ENCODE assay signal across 11 mouse cellular contexts in genomic region chr12:83882503-83882902, GRCm38 (mm10).
DNase-seq lines count a peak whose midpoint lies in the region; ATAC-seq lines count a peak whose summit lies in the region.
"Had no signal": no experiment of that assay in that cellular context is flagged by ENCODE, and none has a peak within 500 bp of the region (broad histone marks: within the 10 kb centered on the region; RNA-seq: fewer than 3 reads in every experiment).

No protein-coding gene starts in this region.

- DNase-seq in frontal cortex, postnatal 25 days (ENCODE audit: low spot score in 2 of 2): no peak
- peak; percentile 73 for DNase-seq in brain, adult 2 months (ENCODE audit: low read depth, low spot score)
- DNase-seq in kidney, postnatal 14 days: peak; percentile 29
- DNase-seq in right cerebral cortex, postnatal 14 days: peak; percentile 22
- DNase-seq in spleen, adult 18-20 months: no peak
- DNase-seq in testis, postnatal 14 days (ENCODE audit: low spot score): no peak
- DNase-seq in ovary, adult 18-20 months (ENCODE audit: low spot score): no peak
- DNase-seq: heart, postnatal 10 days had no signal

- ATAC-seq in frontal cortex, adult (ENCODE audit: low TSS enrichment): peak; percentile 68; the same call in 1 of the 2 replicates
- ATAC-seq: forebrain, embryonic 13.5 days; liver, embryonic 12.5 days had no signal

Comparison
In these comparisons a context has a peak if more than half of its experiments do, and no peak if none do; other contexts are left out.
1. DNase-seq: peak in brain, adult 2 months (single experiment), kidney, postnatal 14 days (single experiment) and right cerebral cortex, postnatal 14 days (single experiment); none in frontal cortex, postnatal 25 days (0 of 2), spleen, adult 18-20 months (0 of 2), testis, postnatal 14 days (single experiment) and ovary, adult 18-20 months (single experiment).